Mouse (Mus musculus) thymus, postnatal 36 days (tissue): Measurements from ENCODE around the gene Vmn1r172.
"Not testable (repeated sequence)": the region's sequence is repeated elsewhere in the genome, so short reads cannot be mapped to it uniquely, and the experiment has no call there.

Experiments used
- DNase-seq, 2 experiments: peaks; one replicate each; pipeline ENCODE4 v3.0.0; 2022; ENCODE audit warnings: mixed read lengths in 2 of 2

Gene Vmn1r172

GRCm38 (mm10) chr7:23658016-23658415 lies at the start of gene Vmn1r172:
Gene Vmn1r172 (plus strand): TSS chr7:23658316.
- DNase-seq, result no peak

- DNase-seq, result no peak
Measured at GRCm38 (mm10) chr7:23630422-23630821, 27.7 kb upstream of the Vmn1r172 start, which contains the start of gene Vmn1r171. Gene Vmn1r171 (plus strand): TSS chr7:23630722.

GRCm38 (mm10) chr7:23700403-23700802 lies 42.3 kb downstream of the Vmn1r172 start, which contains the start of gene Vmn1r173:
Gene Vmn1r173 (plus strand): TSS chr7:23700703.
- DNase-seq, result not testable (repeated sequence)
